Comparison of ENCODE assay signal across 10 mouse cellular contexts in the genomic region with DNA sequence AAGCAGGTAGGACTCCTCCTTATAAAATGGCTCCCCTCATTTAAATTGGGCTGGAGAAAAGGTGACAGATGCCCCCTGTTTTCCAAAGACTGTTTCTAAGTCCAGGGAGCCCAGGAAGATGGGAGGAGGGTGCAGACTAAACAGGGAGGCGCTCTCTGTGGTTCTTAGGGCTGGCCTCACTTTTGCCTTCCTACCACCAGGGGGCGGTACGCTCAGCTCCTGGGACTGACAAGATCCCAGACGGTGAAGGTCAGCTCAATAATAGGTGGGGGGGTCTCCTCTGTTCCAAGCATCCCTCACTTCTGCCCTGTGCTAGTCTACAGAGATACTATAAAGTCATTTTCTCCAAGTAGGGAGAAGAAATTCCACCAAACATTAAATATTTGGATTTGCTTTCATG. TPM values are rescaled to one million over a fixed set of nuclear protein-coding genes. Genes with fewer than 3 reads are reported as not detected.
DNase-seq lines count a peak whose midpoint lies in the region; ATAC-seq lines count a peak whose summit lies in the region.
"Had no signal": no experiment of that assay in that cellular context is flagged by ENCODE, and none has a peak within 500 bp of the region (broad histone marks: within the 10 kb centered on the region; RNA-seq: fewer than 3 reads in every experiment).

No protein-coding gene starts in this region.

- no peak overlapping the region for H3K27ac ChIP-seq in limb, embryonic 10.5 days
- H3K27ac ChIP-seq in neural tube, embryonic 11.5 days (ENCODE audit: low read depth, low read length): no peak overlapping the region

- no peaks in the 10 kb centered on the region for H3K9me3 ChIP-seq in limb, embryonic 10.5 days (replicated peaks)
- H3K9me3 ChIP-seq in neural tube, embryonic 11.5 days (ENCODE audit: control insufficient read depth, low read length): no peaks in the 10 kb centered on the region

- DNase-seq in layer of hippocampus, adult 9-10 months (ENCODE audit: low spot score): peak; percentile 20
- DNase-seq in layer of hippocampus, postnatal 36 days: no peak
- DNase-seq in MEL-GATA-1-ER (ENCODE audit: extremely low read depth, low read depth): peak; percentile 23
- peak; percentile 38 for DNase-seq in c-Kit-positive CD71-positive TER-119-negative erythroid progenitor cells, embryonic 14.5 days (ENCODE audit: low read depth)
- peak; percentile 66 for DNase-seq in forelimb bud, embryonic 11.5 days (ENCODE audit: low read depth, low spot score)
- DNase-seq in limb, embryonic 10.5 days (ENCODE audit: low spot score): peak; percentile 76
- peak; percentile 70 for DNase-seq in neural tube, embryonic 11.5 days (ENCODE audit: low spot score)
- DNase-seq in urinary bladder, postnatal 36 days (ENCODE audit: low spot score in 2 of 2): peak; percentile 31 to 40

- H3K4me2 ChIP-seq in neural tube, embryonic 11.5 days (ENCODE audit: low read depth): no peak overlapping the region

- H3K36me3 ChIP-seq in limb, embryonic 10.5 days: peaks cover 35% of the 10 kb centered on the region
- no peaks in the 10 kb centered on the region for H3K36me3 ChIP-seq in neural tube, embryonic 11.5 days (ENCODE audit: control insufficient read depth, insufficient read depth, low read length)

- WGBS in limb, embryonic 10.5 days: 13% methylated on average over 4 of the region's 4 CpGs
- WGBS in neural tube, embryonic 11.5 days: 3% methylated on average over 4 of the region's 4 CpGs

- no peak for ATAC-seq in neural tube, embryonic 11.5 days (ENCODE audit: insufficient read depth, low FRiP score, low TSS enrichment)

- peaks cover 23% of the 10 kb centered on the region for H3K27me3 ChIP-seq in limb, embryonic 10.5 days (ENCODE audit: low read depth, poor library complexity, severe bottlenecking)
- H3K27me3 ChIP-seq in neural tube, embryonic 11.5 days (ENCODE audit: control insufficient read depth, insufficient read depth, low read length): peaks cover 5% of the 10 kb centered on the region; the same call in 1 of the 2 replicates

- H3K4me1 ChIP-seq in limb, embryonic 10.5 days: peaks cover 35% of the 10 kb centered on the region
- H3K4me1 ChIP-seq in neural tube, embryonic 11.5 days (ENCODE audit: control insufficient read depth, insufficient read depth, low read length): no peaks in the 10 kb centered on the region

- H3K4me3 ChIP-seq in limb, embryonic 10.5 days: no peak overlapping the region
- H3K4me3 ChIP-seq in neural tube, embryonic 11.5 days (ENCODE audit: low read depth, low read length): no peak overlapping the region
- H3K4me3 ChIP-seq: myocyte had no signal

- H3K9ac ChIP-seq in neural tube, embryonic 11.5 days (ENCODE audit: low read length): no peak overlapping the region

RNA-seq across cellular contexts. Expression of a gene that starts 10.5 kb away (rescaled TPM):
- under 1 TPM; 0.33 to 0.35 TPM for total RNA-seq in layer of hippocampus, postnatal 36 days (2021)
- polyA plus RNA-seq in limb, embryonic 10.5 days (2016; fragmentation: Nextera tagmentation; extraction: Ambion mirVana): 31.1 and 37.4 TPM in 2 replicates
- polyA plus RNA-seq in neural tube, embryonic 11.5 days (2014; fragmentation: Nextera tagmentation; extraction: Ambion mirVana): 0.88 and 1.5 TPM in 2 replicates
- total RNA-seq: gastrocnemius, postnatal 4 days had no signal
- polyA plus RNA-seq: myocyte had no signal

RNA-seq across cellular contexts. Expression of a gene that starts 25.8 kb away (rescaled TPM):
- total RNA-seq in layer of hippocampus, postnatal 36 days (2021): not detected
- polyA plus RNA-seq in limb, embryonic 10.5 days (2016; fragmentation: Nextera tagmentation; extraction: Ambion mirVana): not detected in 2 replicates
- not detected in 2 replicates for polyA plus RNA-seq in neural tube, embryonic 11.5 days (2014; fragmentation: Nextera tagmentation; extraction: Ambion mirVana)
- total RNA-seq: gastrocnemius, postnatal 4 days had no signal
- polyA plus RNA-seq: myocyte had no signal

RNA-seq across cellular contexts. Expression of a gene that starts 26.2 kb away (rescaled TPM):
- total RNA-seq in layer of hippocampus, postnatal 36 days (2021): 10 to 100 TPM; 68.4 to 70.0 TPM
- 66.4 and 78.1 TPM in 2 replicates for polyA plus RNA-seq in limb, embryonic 10.5 days (2016; fragmentation: Nextera tagmentation; extraction: Ambion mirVana)
- 101 and 108 TPM in 2 replicates for polyA plus RNA-seq in neural tube, embryonic 11.5 days (2014; fragmentation: Nextera tagmentation; extraction: Ambion mirVana)

RNA-seq across cellular contexts. Expression of a gene that starts 50.4 kb away (rescaled TPM):
- total RNA-seq in layer of hippocampus, postnatal 36 days (2021): not detected
- polyA plus RNA-seq in limb, embryonic 10.5 days (2016; fragmentation: Nextera tagmentation; extraction: Ambion mirVana): 0.76 and 0.98 TPM in 2 replicates
- polyA plus RNA-seq in neural tube, embryonic 11.5 days (2014; fragmentation: Nextera tagmentation; extraction: Ambion mirVana): not detected in 2 replicates
- total RNA-seq: gastrocnemius, postnatal 4 days had no signal
- polyA plus RNA-seq: myocyte had no signal

Comparison
In these comparisons a context has a peak if more than half of its experiments do, and no peak if none do; other contexts are left out.
1. DNase-seq: peak in layer of hippocampus, adult 9-10 months (single experiment), MEL-GATA-1-ER (single experiment), c-Kit-positive CD71-positive TER-119-negative erythroid progenitor cells, embryonic 14.5 days (single experiment), forelimb bud, embryonic 11.5 days (single experiment), limb, embryonic 10.5 days (single experiment), neural tube, embryonic 11.5 days (single experiment) and urinary bladder, postnatal 36 days (2 of 2); none in layer of hippocampus, postnatal 36 days (0 of 2).
2. RNA of a gene that starts 10.5 kb away (polyA plus RNA-seq): 31.1 to 37.4 TPM in limb, embryonic 10.5 days; 0.88 to 1.5 TPM in neural tube, embryonic 11.5 days; every median in the first group is over 10 times any median in the second.